Mouse (Mus musculus) G1E (cell line): ENCODE data around the gene Foxk1. TPM values are rescaled to one million over a fixed set of nuclear protein-coding genes. Genes with fewer than 3 reads are reported as not detected.

Experiments used
- ATAC-seq: 2 replicates; pipeline ENCODE4 v1.8.0; 2016; ENCODE audit warnings: mild to moderate bottlenecking; ENCODE audit not compliant: insufficient number of reproducible peaks, poor library complexity, low FRiP score, severe bottlenecking; ENCODE audit errors: extremely low read depth
- DNase-seq: peaks from one replicate; pipeline ENCODE4 v3.0.0; 2012; ENCODE audit warnings: low spot score
- H3K27me3 ChIP-seq: 2 replicates; pipeline ENCODE4 v1.6.1; 2012; ENCODE audit warnings: mild to moderate bottlenecking, low read length, inconsistent platforms; ENCODE audit not compliant: insufficient read depth
- H3K36me3 ChIP-seq: replicated peaks from 2 replicates; pipeline ENCODE3; 2012; ENCODE audit warnings: mild to moderate bottlenecking, inconsistent platforms
- H3K4me1 ChIP-seq: 2 replicates; pipeline ENCODE4 v1.6.1; 2012; ENCODE audit warnings: low read depth, low read length, inconsistent platforms, mixed read lengths; ENCODE audit not compliant: insufficient read depth
- H3K4me3 ChIP-seq: 2 replicates; pipeline ENCODE4 v1.5.1; 2012; ENCODE audit warnings: low read depth, mild to moderate bottlenecking, inconsistent platforms, low read length, moderate library complexity, mixed read lengths
- H3K9me3 ChIP-seq: replicated peaks from 2 replicates; pipeline ENCODE4 v1.6.1; 2012; ENCODE audit warnings: inconsistent platforms
- CTCF ChIP-seq: IDR thresholded peaks from 2 replicates; pipeline ENCODE4 v1.5.1; 2012; ENCODE audit warnings: low read depth, low read length, inconsistent platforms, mixed read lengths
- GATA1 ChIP-seq: IDR thresholded peaks from 2 replicates; pipeline ENCODE4 v1.6.1; 2012; ENCODE audit warnings: borderline replicate concordance, low read length, inconsistent platforms, mixed read lengths
- GATA2 ChIP-seq: IDR thresholded peaks from 2 replicates; pipeline ENCODE4 v1.6.1; 2012; ENCODE audit warnings: low read depth, low read length, inconsistent platforms, borderline replicate concordance
- POLR2AphosphoS5 ChIP-seq: IDR thresholded peaks from 2 replicates; pipeline ENCODE4 v1.6.1; 2012; ENCODE audit warnings: low read depth, low read length, inconsistent platforms; ENCODE audit not compliant: insufficient replicate concordance
- TAL1 ChIP-seq: conservative IDR thresholded peaks from 2 replicates; pipeline ENCODE4 v1.6.1; 2012; ENCODE audit warnings: low read depth, low read length, inconsistent platforms, mixed read lengths
- polyA plus RNA-seq: library from polyadenylated mRNA; stranded (reverse); fragments of >175 nt; gene quantifications from 2 replicates; pipeline ENCODE4 v1.2.3, GENCODE M21; 2012
- total RNA-seq, 2 experiments: library from RNA; stranded (forward) in 1 of 2; stranded (reverse) in 1 of 2; fragments of 200-1000 nt in 1 of 2; fragments of >200 nt in 1 of 2; fragmentation: Nextera tagmentation in 1 of 2; gene quantifications; 2 replicates each; pipeline ENCODE4 v1.2.3; 2014 to 2017

Foxk1 gene
- total and polyA plus RNA-seq, 3 experiments: 5.5 to 42.7 (median 29.5) TPM

- TF ChIP-seq POLR2AphosphoS5 (no peak), GATA1 (no peak), CTCF (no peak)
- DNase-seq: no peak
- H3K4me1 ChIP-seq: peaks cover 57% of the 10 kb centered on the region
- peaks cover 92% of the 10 kb centered on the region for H3K36me3 ChIP-seq
- no peaks in the 10 kb centered on the region for H3K27me3 ChIP-seq
- no peak overlapping the region for H3K4me3 ChIP-seq
- no peaks in the 10 kb centered on the region for H3K9me3 ChIP-seq
- no peak for ATAC-seq
Observed at GRCm38 (mm10) chr5:142445709-142446108, 44.4 kb downstream of the Foxk1 start.

DNA sequence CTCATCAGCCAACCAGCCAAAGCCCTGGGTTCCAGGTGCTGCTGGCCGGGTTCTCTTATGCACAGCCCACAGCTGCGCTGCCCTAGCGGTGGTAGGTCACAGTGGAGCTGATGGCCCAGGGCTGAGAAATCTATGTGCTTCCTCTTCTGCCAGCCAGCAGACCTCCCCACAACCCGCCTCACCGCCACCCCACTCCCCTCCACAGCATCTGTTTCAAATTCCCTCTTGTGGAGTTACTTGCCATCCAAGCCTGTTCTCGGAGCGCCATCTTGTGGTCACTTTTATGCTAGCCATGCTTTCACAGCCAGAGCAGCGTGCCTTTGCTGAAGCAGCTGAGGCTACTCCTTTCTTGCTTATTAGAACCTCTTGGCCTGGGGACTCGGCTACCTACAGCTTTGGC is 46.8 kb downstream of the Foxk1 start:
- Histone ChIP-seq H3K4me1 (peaks cover 42% of the 10 kb centered on the region), H3K27me3 (no peaks in the 10 kb centered on the region), H3K4me3 (no peak overlapping the region), H3K9me3 (no peaks in the 10 kb centered on the region), H3K36me3 (peaks cover 98% of the 10 kb centered on the region)
- TF ChIP-seq CTCF (peak; percentile 89), GATA2 (no peak), POLR2AphosphoS5 (no peak), GATA1 (no peak), TAL1 (no peak)
- DNase-seq (peak; percentile 88), ATAC-seq (peak; percentile 76)

DNA sequence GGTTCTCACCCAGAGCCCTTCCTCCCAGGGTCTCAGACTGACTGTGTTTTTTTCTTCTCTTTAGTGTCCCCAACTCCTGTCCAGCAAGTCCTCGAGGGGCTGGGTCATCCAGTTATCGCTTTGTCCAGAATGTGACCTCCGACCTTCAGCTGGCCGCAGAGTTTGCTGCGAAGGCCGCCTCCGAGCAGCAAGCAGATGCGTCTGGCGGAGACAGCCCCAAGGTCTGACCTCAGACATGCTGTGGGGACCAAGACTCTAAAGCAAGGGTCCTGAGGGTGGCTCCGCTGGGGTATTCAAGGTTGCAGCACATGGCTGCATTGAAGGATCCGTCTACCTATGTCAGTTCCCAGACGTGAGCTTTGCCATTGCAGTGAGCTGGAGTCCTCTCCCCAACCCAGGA is 47.3 kb downstream of the Foxk1 start:
- peaks cover 99% of the 10 kb centered on the region for H3K36me3 ChIP-seq
- no peak for TF ChIP-seq POLR2AphosphoS5
- no peak for TF ChIP-seq CTCF
- TF ChIP-seq GATA2: no peak
- no peak for TF ChIP-seq GATA1
- no peak for TF ChIP-seq TAL1
- ATAC-seq: no peak
- no peak overlapping the region for H3K4me3 ChIP-seq
- no peaks in the 10 kb centered on the region for H3K27me3 ChIP-seq
- H3K4me1 ChIP-seq: peaks cover 39% of the 10 kb centered on the region
- no peak for DNase-seq
- H3K9me3 ChIP-seq: no peaks in the 10 kb centered on the region

- Histone ChIP-seq H3K4me1 (peaks cover 19% of the 10 kb centered on the region), H3K36me3 (peaks cover 98% of the 10 kb centered on the region)
- no peak for TF ChIP-seq GATA1
- no peak for TF ChIP-seq GATA2
- no peak for TF ChIP-seq POLR2AphosphoS5
- no peak for TF ChIP-seq CTCF
- no peak for TF ChIP-seq TAL1
Observed at GRCm38 (mm10) chr5:142450846-142451245, 49.5 kb downstream of the Foxk1 start.

DNA sequence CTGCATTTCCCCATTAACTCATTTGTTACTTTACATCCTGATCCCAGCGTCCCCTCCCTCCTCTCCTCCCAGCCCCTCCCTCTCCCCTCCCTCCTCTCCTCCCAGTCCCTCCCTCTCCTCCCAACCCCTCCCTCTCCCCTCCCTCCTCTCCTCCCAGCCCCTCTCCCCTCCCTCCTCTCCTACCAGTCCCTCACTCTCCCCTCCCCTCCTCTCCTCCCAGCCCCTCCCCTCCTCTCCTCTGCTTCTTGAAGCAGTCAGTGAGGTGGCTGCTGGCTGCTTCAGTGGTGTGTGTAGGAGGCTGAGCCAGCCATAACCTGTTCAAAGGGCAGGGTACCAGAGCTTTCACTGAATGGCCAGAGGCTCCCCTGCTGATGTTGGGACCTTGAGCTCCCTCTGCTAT is 50.5 kb downstream of the Foxk1 start:
- no peaks in the 10 kb centered on the region for H3K27me3 ChIP-seq
- no peaks in the 10 kb centered on the region for H3K9me3 ChIP-seq
- H3K4me3 ChIP-seq: no peak overlapping the region
- ATAC-seq (peak; percentile 18; the same call in 1 of the 2 replicates), DNase-seq (no peak)
- peaks cover 14% of the 10 kb centered on the region for H3K4me1 ChIP-seq
- H3K36me3 ChIP-seq: peaks cover 98% of the 10 kb centered on the region
- TF ChIP-seq POLR2AphosphoS5: no peak
- TF ChIP-seq TAL1: no peak
- no peak for TF ChIP-seq GATA1
- TF ChIP-seq CTCF: no peak
- TF ChIP-seq GATA2: no peak

More at GRCm38 (mm10) chr5:142450846-142451245, 49.5 kb downstream of the Foxk1 start:
- no peaks in the 10 kb centered on the region for H3K27me3 ChIP-seq
- ATAC-seq (no peak), DNase-seq (no peak)
- H3K9me3 ChIP-seq: no peaks in the 10 kb centered on the region
- H3K4me3 ChIP-seq: no peak overlapping the region

DNA sequence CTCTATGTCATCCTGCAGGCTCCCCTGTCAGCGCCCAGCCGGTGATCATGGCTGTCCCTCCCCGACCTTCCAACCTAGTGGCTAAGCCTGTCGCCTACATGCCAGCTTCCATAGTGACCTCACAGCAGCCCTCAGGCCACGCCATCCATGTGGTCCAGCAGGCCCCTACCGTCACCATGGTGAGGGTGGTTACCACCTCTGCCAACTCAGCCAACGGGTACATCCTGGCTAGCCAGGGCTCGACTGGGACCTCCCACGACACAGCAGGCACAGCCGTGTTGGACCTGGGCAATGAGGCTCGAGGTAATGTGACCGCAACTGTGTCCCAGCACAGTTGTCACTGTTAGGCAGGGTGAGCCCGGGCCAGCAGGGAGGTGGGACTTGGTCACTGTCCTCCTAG is 52.4 kb downstream of the Foxk1 start:
- TF ChIP-seq POLR2AphosphoS5 (no peak), CTCF (no peak), GATA1 (no peak), GATA2 (no peak), TAL1 (no peak)
- DNase-seq (no peak), ATAC-seq (no peak)
- Histone ChIP-seq H3K27me3 (no peaks in the 10 kb centered on the region), H3K36me3 (peaks cover 98% of the 10 kb centered on the region), H3K9me3 (no peaks in the 10 kb centered on the region), H3K4me3 (no peak overlapping the region), H3K4me1 (peaks cover 10% of the 10 kb centered on the region)

DNA sequence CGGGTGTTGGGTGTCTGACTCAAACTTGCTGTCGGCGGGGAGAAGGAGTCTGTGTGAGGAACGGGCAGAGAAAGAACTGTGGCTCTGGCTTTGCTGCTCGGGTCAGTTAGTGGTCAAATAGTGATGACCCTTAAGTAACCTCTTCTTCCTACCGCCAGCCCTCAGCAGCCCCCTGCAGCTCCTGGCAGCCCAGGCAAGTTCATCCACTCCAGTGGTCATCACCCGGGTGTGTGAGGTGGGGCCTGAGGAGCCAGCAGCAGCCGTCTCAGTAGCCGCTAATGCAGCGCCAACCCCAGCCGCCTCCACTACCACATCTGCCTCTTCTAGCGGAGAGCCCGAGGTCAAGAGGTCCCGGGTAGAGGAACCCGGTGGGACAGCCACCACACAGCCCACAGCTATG is 55.0 kb downstream of the Foxk1 start:
- H3K27me3 ChIP-seq: no peaks in the 10 kb centered on the region
- H3K4me1 ChIP-seq: peaks cover 17% of the 10 kb centered on the region
- no peak overlapping the region for H3K4me3 ChIP-seq
- DNase-seq: no peak
- TF ChIP-seq CTCF (no peak), POLR2AphosphoS5 (no peak), TAL1 (no peak), GATA1 (no peak), GATA2 (no peak)
- no peak for ATAC-seq
- no peaks in the 10 kb centered on the region for H3K9me3 ChIP-seq
- H3K36me3 ChIP-seq: peaks cover 95% of the 10 kb centered on the region
